Mouse (Mus musculus) layer of hippocampus, postnatal 10 days (tissue): ENCODE results near the gene Syk. TPM values are rescaled to one million over a fixed set of nuclear protein-coding genes. Genes with fewer than 3 reads are reported as not detected.

Source experiments
- DNase-seq, 2 experiments: peaks; one replicate each; pipeline ENCODE4 v3.0.0; 2021; ENCODE audit warnings: low spot score in 2 of 2
- total RNA-seq, 2 experiments: library from RNA; stranded (reverse); gene quantifications; 2 replicates each; pipeline ENCODE4 v1.2.3; 2021

Gene Syk
- total RNA-seq, 2 experiments from 2014 or later: 6.6 to 8.2 TPM

- no peak for DNase-seq
Measured at GRCm38 (mm10) chr13:52647996-52648712, 65.2 kb downstream of the Syk start.

GRCm38 (mm10) chr13:52649791-52650418 is 66.9 kb downstream of the Syk start:
- DNase-seq: no peak

GRCm38 (mm10) chr13:52651383-52652252 is 68.6 kb downstream of the Syk start:
- DNase-seq: peak; percentile 57 to 66

- DNase-seq: no peak
Measured at GRCm38 (mm10) chr13:52652253-52652628, 69.3 kb downstream of the Syk start.

GRCm38 (mm10) chr13:52654081-52654829 is 71.3 kb downstream of the Syk start:
- DNase-seq: no peak

GRCm38 (mm10) chr13:52654830-52655308 is 71.9 kb downstream of the Syk start:
- DNase-seq: no peak

- DNase-seq: no peak
Measured at GRCm38 (mm10) chr13:52657966-52658365, 75.0 kb downstream of the Syk start.

GRCm38 (mm10) chr13:52658477-52658876 is 75.5 kb downstream of the Syk start:
- peak; percentile 72 to 77 for DNase-seq

- no peak for DNase-seq
Measured at GRCm38 (mm10) chr13:52659171-52659665, 76.2 kb downstream of the Syk start.

- DNase-seq: no peak
Measured at GRCm38 (mm10) chr13:52669889-52670288, 86.9 kb downstream of the Syk start.

- no peak for DNase-seq
Measured at GRCm38 (mm10) chr13:52673272-52673671, 90.3 kb downstream of the Syk start.

GRCm38 (mm10) chr13:52673856-52674255 is 90.9 kb downstream of the Syk start:
- no peak for DNase-seq

- no peak for DNase-seq
Measured at GRCm38 (mm10) chr13:52674839-52675238, 91.9 kb downstream of the Syk start.

GRCm38 (mm10) chr13:52675526-52676294 is 92.7 kb downstream of the Syk start:
- DNase-seq: no peak

GRCm38 (mm10) chr13:52676671-52677445 is 93.9 kb downstream of the Syk start:
- no peak for DNase-seq

GRCm38 (mm10) chr13:52679906-52680305 is 96.9 kb downstream of the Syk start:
- peak; percentile 69 to 70 for DNase-seq

GRCm38 (mm10) chr13:52682107-52682506 is 99.1 kb downstream of the Syk start:
- DNase-seq: no peak

- DNase-seq: no peak
Measured at GRCm38 (mm10) chr13:52690425-52690824, 107.5 kb downstream of the Syk start.

GRCm38 (mm10) chr13:52692311-52692710 is 109.3 kb downstream of the Syk start:
- DNase-seq: no peak
